Mouse (Mus musculus) cerebellum, adult 8-10 months (tissue): Measurements from ENCODE around the gene Mettl8.

Experiments
- DNase-seq: peaks from one replicate; pipeline ENCODE4 v3.0.0; 2022

Gene Mettl8

GRCm38 (mm10) chr2:70974769-70975168, 80.6 kb downstream of the Mettl8 start:
- no peak for DNase-seq

GRCm38 (mm10) chr2:70972795-70973518, 82.4 kb downstream of the Mettl8 start:
- DNase-seq, result no peak

- DNase-seq, result no peak
Observed at GRCm38 (mm10) chr2:70970158-70970741, 85.1 kb downstream of the Mettl8 start.

- DNase-seq, result no peak
Observed at GRCm38 (mm10) chr2:70968305-70968704, 87.1 kb downstream of the Mettl8 start.

- no peak for DNase-seq
Observed at GRCm38 (mm10) chr2:70967216-70967615, 88.2 kb downstream of the Mettl8 start.

- DNase-seq, result no peak
Observed at GRCm38 (mm10) chr2:70964809-70965208, 90.6 kb downstream of the Mettl8 start.

GRCm38 (mm10) chr2:70962921-70963320, 92.5 kb downstream of the Mettl8 start:
- DNase-seq, result no peak

- DNase-seq, result no peak
Observed at GRCm38 (mm10) chr2:70961086-70961941, 94.1 kb downstream of the Mettl8 start.

GRCm38 (mm10) chr2:70960090-70960489, 95.3 kb downstream of the Mettl8 start:
- no peak for DNase-seq

- no peak for DNase-seq
Observed at GRCm38 (mm10) chr2:70959337-70959736, 96.0 kb downstream of the Mettl8 start.

GRCm38 (mm10) chr2:70958536-70958935, 96.8 kb downstream of the Mettl8 start:
- no peak for DNase-seq

GRCm38 (mm10) chr2:70953616-70954015, 101.8 kb downstream of the Mettl8 start:
- no peak for DNase-seq

- no peak for DNase-seq
Observed at GRCm38 (mm10) chr2:70951944-70952343, 103.4 kb downstream of the Mettl8 start.

GRCm38 (mm10) chr2:70944511-70945305, 110.7 kb downstream of the Mettl8 start:
- no peak for DNase-seq

GRCm38 (mm10) chr2:70940826-70941225, 114.6 kb downstream of the Mettl8 start:
- DNase-seq, result no peak

- no peak for DNase-seq
Observed at GRCm38 (mm10) chr2:70938844-70939494, 116.4 kb downstream of the Mettl8 start.

GRCm38 (mm10) chr2:70934772-70935171, 120.6 kb downstream of the Mettl8 start:
- DNase-seq, result no peak

- DNase-seq, result no peak
Observed at GRCm38 (mm10) chr2:70933516-70933915, 121.9 kb downstream of the Mettl8 start.

- no peak for DNase-seq
Observed at GRCm38 (mm10) chr2:70932965-70933364, 122.4 kb downstream of the Mettl8 start.

- DNase-seq, result no peak
Observed at GRCm38 (mm10) chr2:70930631-70931288, 124.6 kb downstream of the Mettl8 start.

GRCm38 (mm10) chr2:70929714-70930113, 125.7 kb downstream of the Mettl8 start:
- no peak for DNase-seq

- DNase-seq, result no peak
Observed at GRCm38 (mm10) chr2:70924049-70924448, 131.3 kb downstream of the Mettl8 start.
